Mouse (Mus musculus): ENCODE results near the gene Ric8a. TPM values are rescaled to one million over a fixed set of nuclear protein-coding genes. Genes with fewer than 3 reads are reported as not detected.

Ric8a gene
- polyA plus RNA-seq (2014; fragmentation: Illumina TruSeq; extraction: RNeasy Lipid Tissue Mini Kit (QIAGEN cat#74804); ENCODE audit: low read depth, low replicate concordance) = 22.6 TPM

GRCm38 (mm10) chr7:140856785-140857549 is at the start of gene Ric8a:
Gene Ric8a (plus strand): TSS chr7:140856957.

GRCm38 (mm10) chr7:140821653-140822329 is 35.0 kb upstream of the Ric8a start, which contains the start of gene Zfp941:
Gene Zfp941 (minus strand): TSS chr7:140822178.

DNA sequence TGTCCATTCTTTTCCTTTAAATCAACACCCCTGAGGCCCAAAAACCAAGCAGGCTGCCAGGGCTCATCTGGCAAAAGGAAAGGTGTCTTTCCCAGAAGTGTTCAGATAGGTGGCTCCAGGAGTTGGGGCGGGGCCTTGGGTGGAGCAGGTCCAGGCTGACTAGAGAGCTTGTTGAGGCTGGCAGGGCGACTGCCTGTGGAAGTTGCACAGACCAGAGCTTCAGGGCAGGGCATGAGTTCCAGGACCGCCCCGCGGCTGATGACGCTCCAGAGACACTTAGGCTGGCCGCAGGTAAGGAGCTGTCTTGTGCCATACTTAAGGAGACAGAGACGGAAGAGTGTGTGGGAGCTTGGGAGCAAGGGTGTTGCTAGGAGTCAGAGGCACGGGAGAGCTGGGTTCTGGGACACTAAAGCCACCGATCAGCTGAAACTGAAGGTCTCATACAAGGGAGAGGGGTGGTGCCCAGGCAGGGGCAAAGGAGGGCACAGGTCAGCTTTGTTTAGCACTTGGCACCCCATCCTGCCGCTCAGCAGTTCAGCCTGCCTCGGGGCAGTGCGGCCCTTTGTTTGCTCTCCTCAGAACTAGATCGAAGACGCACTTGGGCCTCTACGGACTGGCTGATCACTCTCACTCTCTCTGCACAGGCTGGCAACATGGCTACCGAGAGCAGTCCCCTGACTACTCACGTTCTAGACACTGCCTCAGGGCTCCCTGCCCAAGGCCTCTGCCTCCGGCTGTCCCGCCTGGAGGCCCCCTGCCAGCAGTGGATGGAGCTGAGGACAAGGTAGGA is 21.6 kb upstream of the Ric8a start, which contains the start of gene Urah:
Urah (plus strand) TSS at position 51 of the 790 bp plus-strand sequence.

GRCm38 (mm10) chr7:140844905-140845665 is 11.7 kb upstream of the Ric8a start, which contains the start of gene Scgb1c1:
Gene Scgb1c1 (plus strand): TSS chr7:140845547.

DNA sequence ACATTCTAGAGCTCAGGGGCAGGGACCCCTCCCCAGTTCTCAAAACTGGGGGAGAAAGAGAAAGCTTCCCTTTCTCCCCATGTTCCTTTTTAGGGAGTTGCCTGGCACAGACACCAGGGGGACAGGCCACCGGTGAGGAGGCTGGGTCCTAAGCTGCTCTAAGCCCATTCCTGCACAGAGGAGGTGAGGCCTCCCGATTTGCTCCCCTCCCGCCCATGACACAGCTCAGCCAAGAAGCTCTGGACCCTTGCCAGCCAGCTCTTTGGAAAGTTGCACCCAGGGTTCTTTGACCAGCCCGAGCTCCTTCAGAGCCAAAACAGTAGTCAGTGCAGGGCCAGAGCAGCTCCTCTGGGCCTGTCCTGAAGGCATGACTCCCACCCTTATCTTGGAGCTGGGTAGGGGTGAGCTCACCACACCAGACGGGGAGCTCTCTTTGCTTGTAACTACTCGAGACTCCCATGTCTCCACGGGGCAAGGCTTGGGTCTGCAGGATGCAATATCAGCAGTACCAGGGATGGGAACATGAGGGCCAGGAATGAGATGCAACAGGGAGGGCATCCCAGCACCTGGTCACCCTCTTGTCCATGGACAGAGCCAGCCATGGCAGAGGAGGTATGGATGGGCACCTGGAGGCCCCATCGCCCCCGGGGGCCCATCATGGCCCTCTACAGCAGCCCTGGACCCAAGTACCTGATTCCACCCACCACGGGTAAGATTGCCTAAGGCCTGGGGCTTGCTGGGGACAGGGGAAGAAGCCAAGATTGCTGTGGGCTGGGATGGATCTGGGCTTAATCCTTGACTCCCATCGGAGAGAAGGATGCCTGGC is 8.8 kb upstream of the Ric8a start, which contains the start of gene Odf3:
Odf3 (plus strand) TSS at position 51 of the 826 bp plus-strand sequence.

DNA sequence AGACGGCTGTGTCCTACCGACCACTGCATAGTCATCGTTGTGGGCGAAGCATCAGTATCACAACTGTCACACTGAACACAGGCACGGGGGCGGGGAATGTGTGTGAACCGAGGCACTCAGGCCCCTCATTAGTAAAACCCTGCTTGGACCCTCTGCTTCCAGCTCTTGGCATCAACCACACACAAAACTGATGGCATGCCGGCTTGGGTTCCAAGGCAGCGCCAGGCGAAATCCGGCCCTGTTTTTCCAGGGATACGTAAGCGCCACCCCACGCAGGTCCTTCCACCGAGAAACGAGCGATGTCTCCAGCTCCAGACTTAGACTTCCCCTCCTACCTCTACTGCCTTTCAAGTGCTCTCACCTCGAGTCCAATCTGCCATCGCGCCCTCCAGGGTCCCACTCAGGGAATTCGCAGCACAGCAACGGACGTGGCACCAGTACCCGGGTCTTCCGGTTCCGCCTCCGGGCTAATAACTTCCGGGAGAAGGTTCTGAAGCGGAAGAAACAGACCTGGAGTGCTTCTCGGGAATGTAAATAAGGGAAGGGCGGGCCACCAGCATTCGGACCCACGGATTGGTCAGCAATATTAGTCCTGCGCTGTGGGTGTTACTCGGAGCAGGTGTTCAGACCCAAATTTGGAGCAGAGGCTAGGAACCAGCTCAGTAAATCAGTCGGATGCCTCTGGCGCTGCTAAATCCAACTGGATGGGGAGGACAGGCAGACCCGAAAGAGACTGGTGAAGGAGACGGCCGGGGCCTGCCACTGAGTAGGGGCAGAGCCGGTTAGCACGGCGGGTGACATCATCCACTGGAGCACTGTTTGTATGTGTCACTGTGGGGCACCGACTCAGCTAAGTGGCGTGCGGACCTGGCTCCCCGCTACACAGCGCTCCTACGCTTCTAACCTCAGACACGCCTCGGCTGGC is 635 bp upstream of the Ric8a start, which contains the start of gene Gm45785:
Gm45785 (minus strand) TSS at position 472 of the 925 bp plus-strand sequence.

DNA sequence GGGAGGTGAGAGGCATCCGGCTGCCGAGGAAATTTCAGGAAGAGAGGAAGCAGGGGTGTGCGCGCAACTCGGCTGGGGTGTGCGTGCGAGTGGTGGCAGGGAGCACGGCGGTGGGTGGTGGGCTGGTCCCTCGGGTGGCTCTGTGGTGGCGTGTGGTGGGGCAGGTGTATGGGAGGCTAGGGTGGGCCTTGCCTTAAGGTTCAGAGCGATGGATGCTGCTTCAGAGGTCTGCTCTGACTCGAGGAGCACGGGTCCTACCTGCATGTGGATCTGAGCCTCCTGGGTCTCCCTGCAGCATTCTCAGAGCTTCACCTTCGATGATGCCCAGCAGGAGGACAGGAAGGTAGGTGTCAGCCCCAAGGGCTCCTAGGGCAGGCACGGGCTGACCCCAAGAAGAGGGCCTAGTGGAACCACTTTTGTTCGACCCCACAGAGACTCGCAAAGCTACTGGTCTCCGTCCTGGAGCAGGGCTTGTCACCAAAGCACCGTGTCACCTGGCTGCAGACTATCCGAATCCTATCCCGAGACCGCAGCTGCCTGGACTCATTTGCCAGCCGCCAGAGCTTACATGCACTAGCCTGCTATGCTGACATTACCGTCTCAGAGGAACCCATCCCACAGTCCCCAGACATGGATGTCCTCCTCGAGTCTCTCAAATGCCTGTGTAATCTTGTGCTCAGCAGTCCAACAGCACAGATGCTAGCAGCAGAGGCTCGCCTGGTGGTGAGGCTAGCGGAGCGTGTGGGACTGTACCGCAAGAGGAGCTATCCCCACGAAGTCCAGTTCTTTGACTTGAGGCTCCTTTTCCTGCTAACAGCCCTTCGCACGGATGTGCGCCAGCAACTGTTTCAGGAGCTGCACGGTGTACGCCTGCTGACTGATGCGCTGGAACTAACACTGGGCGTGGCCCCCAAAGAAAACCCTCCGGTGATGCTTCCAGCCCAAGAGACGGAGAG is 1.1 kb downstream of the Ric8a start, which contains the start of gene Bet1l:
Bet1l (minus strand) TSS at position 28 of the 956 bp plus-strand sequence.

GRCm38 (mm10) chr7:140881696-140882468 is 25.1 kb downstream of the Ric8a start, which contains the start of the genes Psmd13 and Sirt3:
Gene Psmd13 (plus strand): TSS chr7:140881968.
Gene Sirt3 (minus strand): TSS chr7:140882309.

GRCm38 (mm10) chr7:140900220-140900619 is 43.5 kb downstream of the Ric8a start, which contains the start of gene Cox8b:
Gene Cox8b (minus strand): TSS chr7:140900446.

Other genes with a start within 250 kb of the Ric8a start
- gene Olfr61, start 228.0 kb upstream of the Ric8a start, polyA plus RNA-seq (2014; fragmentation: Illumina TruSeq; extraction: RNeasy Lipid Tissue Mini Kit (QIAGEN cat#74804); ENCODE audit: low read depth, low replicate concordance) = not detected
- gene Olfr53, start 210.5 kb upstream of the Ric8a start, polyA plus RNA-seq (2014; fragmentation: Illumina TruSeq; extraction: RNeasy Lipid Tissue Mini Kit (QIAGEN cat#74804); ENCODE audit: low read depth, low replicate concordance) = not detected
- gene Olfr539, start 197.0 kb upstream of the Ric8a start, polyA plus RNA-seq (2014; fragmentation: Illumina TruSeq; extraction: RNeasy Lipid Tissue Mini Kit (QIAGEN cat#74804); ENCODE audit: low read depth, low replicate concordance) = not detected
- not detected for gene Olfr45, start 175.0 kb upstream of the Ric8a start, polyA plus RNA-seq (2014; fragmentation: Illumina TruSeq; extraction: RNeasy Lipid Tissue Mini Kit (QIAGEN cat#74804); ENCODE audit: low read depth, low replicate concordance)
- not detected for gene Olfr541, start 159.7 kb upstream of the Ric8a start, polyA plus RNA-seq (2014; fragmentation: Illumina TruSeq; extraction: RNeasy Lipid Tissue Mini Kit (QIAGEN cat#74804); ENCODE audit: low read depth, low replicate concordance)
- 21.8 TPM for gene Cyp2e1, start 93.2 kb upstream of the Ric8a start, polyA plus RNA-seq (2014; fragmentation: Illumina TruSeq; extraction: RNeasy Lipid Tissue Mini Kit (QIAGEN cat#74804); ENCODE audit: low read depth, low replicate concordance)
- gene Syce1, start 69.1 kb upstream of the Ric8a start, polyA plus RNA-seq (2014; fragmentation: Illumina TruSeq; extraction: RNeasy Lipid Tissue Mini Kit (QIAGEN cat#74804); ENCODE audit: low read depth, low replicate concordance) = not detected
- gene Zfp941, start 34.8 kb upstream of the Ric8a start, polyA plus RNA-seq (2014; fragmentation: Illumina TruSeq; extraction: RNeasy Lipid Tissue Mini Kit (QIAGEN cat#74804); ENCODE audit: low read depth, low replicate concordance) = 0.18 TPM
- gene Urah, start 21.9 kb upstream of the Ric8a start, polyA plus RNA-seq (2014; fragmentation: Illumina TruSeq; extraction: RNeasy Lipid Tissue Mini Kit (QIAGEN cat#74804); ENCODE audit: low read depth, low replicate concordance) = 1.8 TPM
- 35.3 TPM for gene Scgb1c1, start 11.4 kb upstream of the Ric8a start, polyA plus RNA-seq (2014; fragmentation: Illumina TruSeq; extraction: RNeasy Lipid Tissue Mini Kit (QIAGEN cat#74804); ENCODE audit: low read depth, low replicate concordance)
- gene Odf3, start 9.2 kb upstream of the Ric8a start, polyA plus RNA-seq (2014; fragmentation: Illumina TruSeq; extraction: RNeasy Lipid Tissue Mini Kit (QIAGEN cat#74804); ENCODE audit: low read depth, low replicate concordance) = not detected
- gene Gm45785, start 626 bp upstream of the Ric8a start, polyA plus RNA-seq (2014; fragmentation: Illumina TruSeq; extraction: RNeasy Lipid Tissue Mini Kit (QIAGEN cat#74804); ENCODE audit: low read depth, low replicate concordance) = not detected
- 12.4 TPM for gene Bet1l, start 620 bp downstream of the Ric8a start, polyA plus RNA-seq (2014; fragmentation: Illumina TruSeq; extraction: RNeasy Lipid Tissue Mini Kit (QIAGEN cat#74804); ENCODE audit: low read depth, low replicate concordance)
- gene Psmd13, start 25.0 kb downstream of the Ric8a start, polyA plus RNA-seq (2014; fragmentation: Illumina TruSeq; extraction: RNeasy Lipid Tissue Mini Kit (QIAGEN cat#74804); ENCODE audit: low read depth, low replicate concordance) = 93.8 TPM
- 77.7 TPM for gene Sirt3, start 25.4 kb downstream of the Ric8a start, polyA plus RNA-seq (2014; fragmentation: Illumina TruSeq; extraction: RNeasy Lipid Tissue Mini Kit (QIAGEN cat#74804); ENCODE audit: low read depth, low replicate concordance)
- 3,602 TPM for gene Cox8b, start 43.5 kb downstream of the Ric8a start, polyA plus RNA-seq (2014; fragmentation: Illumina TruSeq; extraction: RNeasy Lipid Tissue Mini Kit (QIAGEN cat#74804); ENCODE audit: low read depth, low replicate concordance)
- not detected for gene Nlrp6, start 63.9 kb downstream of the Ric8a start, polyA plus RNA-seq (2014; fragmentation: Illumina TruSeq; extraction: RNeasy Lipid Tissue Mini Kit (QIAGEN cat#74804); ENCODE audit: low read depth, low replicate concordance)
- 6.1 TPM for gene Pgghg, start 84.4 kb downstream of the Ric8a start, polyA plus RNA-seq (2014; fragmentation: Illumina TruSeq; extraction: RNeasy Lipid Tissue Mini Kit (QIAGEN cat#74804); ENCODE audit: low read depth, low replicate concordance)
- 0.92 TPM for gene Ifitm5, start 93.3 kb downstream of the Ric8a start, polyA plus RNA-seq (2014; fragmentation: Illumina TruSeq; extraction: RNeasy Lipid Tissue Mini Kit (QIAGEN cat#74804); ENCODE audit: low read depth, low replicate concordance)
- not detected for gene Gm45717, start 99.0 kb downstream of the Ric8a start, polyA plus RNA-seq (2014; fragmentation: Illumina TruSeq; extraction: RNeasy Lipid Tissue Mini Kit (QIAGEN cat#74804); ENCODE audit: low read depth, low replicate concordance)
- 168 TPM for gene Ifitm2, start 99.0 kb downstream of the Ric8a start, polyA plus RNA-seq (2014; fragmentation: Illumina TruSeq; extraction: RNeasy Lipid Tissue Mini Kit (QIAGEN cat#74804); ENCODE audit: low read depth, low replicate concordance)
- gene Ifitm1, start 110.3 kb downstream of the Ric8a start, polyA plus RNA-seq (2014; fragmentation: Illumina TruSeq; extraction: RNeasy Lipid Tissue Mini Kit (QIAGEN cat#74804); ENCODE audit: low read depth, low replicate concordance) = 10.8 TPM
- 220 TPM for gene Ifitm3, start 153.8 kb downstream of the Ric8a start, polyA plus RNA-seq (2014; fragmentation: Illumina TruSeq; extraction: RNeasy Lipid Tissue Mini Kit (QIAGEN cat#74804); ENCODE audit: low read depth, low replicate concordance)
- gene Ifitm6, start 161.0 kb downstream of the Ric8a start, polyA plus RNA-seq (2014; fragmentation: Illumina TruSeq; extraction: RNeasy Lipid Tissue Mini Kit (QIAGEN cat#74804); ENCODE audit: low read depth, low replicate concordance) = 0.84 TPM
- not detected for gene Gm17387, start 172.2 kb downstream of the Ric8a start, polyA plus RNA-seq (2014; fragmentation: Illumina TruSeq; extraction: RNeasy Lipid Tissue Mini Kit (QIAGEN cat#74804); ENCODE audit: low read depth, low replicate concordance)
- not detected for gene B4galnt4, start 204.1 kb downstream of the Ric8a start, polyA plus RNA-seq (2014; fragmentation: Illumina TruSeq; extraction: RNeasy Lipid Tissue Mini Kit (QIAGEN cat#74804); ENCODE audit: low read depth, low replicate concordance)
- not detected for gene Pkp3, start 221.3 kb downstream of the Ric8a start, polyA plus RNA-seq (2014; fragmentation: Illumina TruSeq; extraction: RNeasy Lipid Tissue Mini Kit (QIAGEN cat#74804); ENCODE audit: low read depth, low replicate concordance)
- gene Sigirr, start 243.6 kb downstream of the Ric8a start, polyA plus RNA-seq (2014; fragmentation: Illumina TruSeq; extraction: RNeasy Lipid Tissue Mini Kit (QIAGEN cat#74804); ENCODE audit: low read depth, low replicate concordance) = 8.4 TPM